Mouse (Mus musculus) embryonic fibroblast, embryonic 13.5 days (primary cell): ENCODE measurements around the gene Plekhg5.

ENCODE experiments used
- CTCF ChIP-seq: IDR thresholded peaks from 2 replicates; pipeline ENCODE4 v1.5.1; 2011; ENCODE audit warnings: mild to moderate bottlenecking, control low read depth, low read length, moderate library complexity, borderline replicate concordance; ENCODE audit not compliant: insufficient read depth
- POLR2A ChIP-seq: IDR thresholded peaks from 2 replicates; pipeline ENCODE4 v1.6.1; 2011; ENCODE audit warnings: low read depth, mild to moderate bottlenecking, control low read depth, low read length, moderate library complexity

DNA sequence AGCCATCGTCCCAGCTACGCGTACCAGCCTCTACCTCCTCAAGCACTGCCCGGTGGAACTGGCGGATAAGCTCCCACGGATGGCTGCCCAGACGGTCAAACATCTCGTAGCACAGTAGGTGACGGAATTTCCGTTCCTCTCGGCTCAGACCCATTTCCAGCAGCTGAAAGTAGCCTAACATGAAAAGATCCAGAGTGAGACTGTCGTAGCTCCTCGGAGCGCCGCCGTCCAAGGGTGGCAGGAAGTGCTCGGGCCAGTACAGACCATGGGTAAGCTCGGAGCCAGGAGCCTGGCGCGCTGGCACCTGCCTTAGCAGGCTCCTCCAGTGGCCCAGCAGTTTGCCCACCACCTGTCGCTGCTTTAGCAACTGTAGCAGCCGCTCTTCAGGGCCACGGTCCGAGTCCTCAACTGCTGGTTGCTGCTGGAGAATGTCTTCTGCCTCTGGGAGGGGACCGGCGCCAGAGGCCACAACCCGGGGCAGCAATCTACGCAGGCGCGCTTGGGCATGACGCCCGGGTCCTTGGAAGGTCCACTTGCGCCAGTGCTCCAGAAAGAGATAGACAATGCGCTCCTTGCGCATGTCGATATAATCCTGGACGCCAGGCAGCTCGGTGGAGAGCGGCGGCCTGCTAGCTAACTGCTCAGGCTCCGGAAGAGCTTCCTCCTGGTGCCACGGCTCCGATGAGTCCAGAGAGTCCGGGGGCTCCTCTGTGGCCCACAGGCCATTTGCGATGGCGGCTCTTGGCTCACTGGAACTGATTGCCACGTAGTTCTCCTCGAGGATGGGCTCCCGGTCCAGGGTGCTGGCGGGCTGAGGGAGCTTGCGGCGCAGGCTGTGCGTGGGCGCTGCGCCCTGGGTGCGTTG, 53.1 kb downstream of the Plekhg5 start:
- TF ChIP-seq CTCF (no peak), POLR2A (no peak)
